Mouse (Mus musculus) cerebellum, postnatal 4 days (tissue): Measurements from ENCODE around the gene Fut1.

ENCODE experiments used
- DNase-seq, 2 experiments: peaks; one replicate each; pipeline ENCODE4 v3.0.0; 2022; ENCODE audit warnings: low spot score in 2 of 2, mixed read lengths in 1 of 2

Fut1 gene

GRCm38 (mm10) chr7:45598960-45599879 lies 17.9 kb upstream of the Fut1 start:
- DNase-seq: no peak

GRCm38 (mm10) chr7:45605704-45606289 lies 11.3 kb upstream of the Fut1 start:
- no peak for DNase-seq

- DNase-seq: no peak
Measured at GRCm38 (mm10) chr7:45609511-45609910, 7.6 kb upstream of the Fut1 start.

GRCm38 (mm10) chr7:45616277-45616676 lies 812 bp upstream of the Fut1 start:
- DNase-seq: no peak

GRCm38 (mm10) chr7:45618316-45618715 lies 1.2 kb downstream of the Fut1 start:
- no peak for DNase-seq

- DNase-seq: no peak
Measured at GRCm38 (mm10) chr7:45619592-45619991, 2.5 kb downstream of the Fut1 start.

- no peak for DNase-seq
Measured at GRCm38 (mm10) chr7:45621443-45621842, 4.4 kb downstream of the Fut1 start, which contains the start of gene Izumo1. Gene Izumo1, plus strand, starts transcription at chr7:45621811.

GRCm38 (mm10) chr7:45623507-45623906 lies 6.4 kb downstream of the Fut1 start:
- DNase-seq: no peak

- DNase-seq: no peak
Measured at GRCm38 (mm10) chr7:45624718-45625117, 7.6 kb downstream of the Fut1 start.

GRCm38 (mm10) chr7:45625481-45625880 lies 8.4 kb downstream of the Fut1 start:
- DNase-seq: no peak

- no peak for DNase-seq
Measured at GRCm38 (mm10) chr7:45626571-45627076, 9.5 kb downstream of the Fut1 start.

GRCm38 (mm10) chr7:45627261-45627660 lies 10.2 kb downstream of the Fut1 start, which contains the start of gene Rasip1:
Gene Rasip1, plus strand, starts transcription at chr7:45627488.
- no peak for DNase-seq

- peak; percentile 74 to 93 for DNase-seq
Measured at GRCm38 (mm10) chr7:45628364-45629294, 11.5 kb downstream of the Fut1 start.

- DNase-seq: no peak
Measured at GRCm38 (mm10) chr7:45630064-45630907, 13.2 kb downstream of the Fut1 start.

- DNase-seq: peak in 1 of 2 experiments; percentile 46
Measured at GRCm38 (mm10) chr7:45632499-45632898, 15.4 kb downstream of the Fut1 start.

- no peak for DNase-seq
Measured at GRCm38 (mm10) chr7:45634946-45635681, 18.0 kb downstream of the Fut1 start.

GRCm38 (mm10) chr7:45635711-45636688 lies 18.9 kb downstream of the Fut1 start:
- no peak for DNase-seq

GRCm38 (mm10) chr7:45637710-45638109 lies 20.6 kb downstream of the Fut1 start:
- no peak for DNase-seq
